Mouse (Mus musculus): ENCODE data around the gene Olfr974. TPM values are rescaled to one million over a fixed set of nuclear protein-coding genes. Genes with fewer than 3 reads are reported as not detected.
"Not testable (repeated sequence)": the region's sequence is repeated elsewhere in the genome, so short reads cannot be mapped to it uniquely, and the experiment has no call there.

The Olfr974 gene
- not detected in 2 replicates for total RNA-seq (2015)
- not detected in 2 replicates for total RNA-seq (2017)

- ATAC-seq (replicated peaks; ENCODE audit: poor library complexity): no peak
These were observed at the start of gene Olfr974 for GRCm38 (mm10) chr9:39937201-39937600. Olfr974 (plus strand) TSS chr9:39937501.

- ATAC-seq (replicated peaks; ENCODE audit: poor library complexity): peak; percentile 95
These were observed 32.2 kb upstream of the Olfr974 start for GRCm38 (mm10) chr9:39905106-39905505.

GRCm38 (mm10) chr9:39907036-39907435, 30.3 kb upstream of the Olfr974 start, which contains the start of gene Olfr229:
Olfr229 (plus strand) TSS chr9:39907336.
- ATAC-seq (replicated peaks; ENCODE audit: poor library complexity): no peak

GRCm38 (mm10) chr9:39909939-39910338, 27.4 kb upstream of the Olfr974 start:
- peak; percentile 93 for ATAC-seq (replicated peaks; ENCODE audit: poor library complexity)

GRCm38 (mm10) chr9:39927975-39928836, 9.1 kb upstream of the Olfr974 start:
- ATAC-seq (replicated peaks; ENCODE audit: poor library complexity): not testable (repeated sequence)

- not testable (repeated sequence) for ATAC-seq (replicated peaks; ENCODE audit: poor library complexity)
These were observed 8.5 kb upstream of the Olfr974 start for GRCm38 (mm10) chr9:39928837-39929236.

GRCm38 (mm10) chr9:39951946-39952345, 14.6 kb downstream of the Olfr974 start, which contains the start of gene Olfr975:
Olfr975 (minus strand) TSS chr9:39952046.
- ATAC-seq (replicated peaks; ENCODE audit: poor library complexity): no peak

GRCm38 (mm10) chr9:39961033-39961432, 23.7 kb downstream of the Olfr974 start, which contains the start of gene Olfr976:
Olfr976 (minus strand) TSS chr9:39961133.
- ATAC-seq (replicated peaks; ENCODE audit: poor library complexity): not testable (repeated sequence)

- not testable (repeated sequence) for ATAC-seq (replicated peaks; ENCODE audit: poor library complexity)
These were observed 39.4 kb downstream of the Olfr974 start for GRCm38 (mm10) chr9:39976581-39977145.

GRCm38 (mm10) chr9:39991813-39992212, 54.5 kb downstream of the Olfr974 start, which contains the start of gene Olfr978:
Olfr978 (plus strand) TSS chr9:39992113.
- no peak for ATAC-seq (replicated peaks; ENCODE audit: poor library complexity)

Other genes starting within 250 kb of the Olfr974 start
- gene Olfr149, start 230.4 kb upstream of the Olfr974 start, total RNA-seq (2015): not detected in 2 replicates
- not detected in 2 replicates for gene Olfr149, start 230.4 kb upstream of the Olfr974 start, total RNA-seq (2017)
- gene Olfr965, start 226.1 kb upstream of the Olfr974 start, total RNA-seq (2015): not detected in 2 replicates
- gene Olfr965, start 226.1 kb upstream of the Olfr974 start, total RNA-seq (2017): not detected in 2 replicates
- not detected in 2 replicates for gene Olfr150, start 206.5 kb upstream of the Olfr974 start, total RNA-seq (2015)
- not detected in 2 replicates for gene Olfr150, start 206.5 kb upstream of the Olfr974 start, total RNA-seq (2017)
- gene Olfr967, start 191.3 kb upstream of the Olfr974 start, total RNA-seq (2015): not detected in 2 replicates
- gene Olfr967, start 191.3 kb upstream of the Olfr974 start, total RNA-seq (2017): not detected in 2 replicates
- gene Olfr968, start 154.2 kb upstream of the Olfr974 start, total RNA-seq (2015): not detected in 2 replicates
- not detected in 2 replicates for gene Olfr968, start 154.2 kb upstream of the Olfr974 start, total RNA-seq (2017)
- not detected in 2 replicates for gene Olfr969, start 146.6 kb upstream of the Olfr974 start, total RNA-seq (2015)
- not detected in 2 replicates for gene Olfr969, start 146.6 kb upstream of the Olfr974 start, total RNA-seq (2017)
- not detected in 2 replicates for gene Olfr970, start 128.6 kb upstream of the Olfr974 start, total RNA-seq (2015)
- gene Olfr970, start 128.6 kb upstream of the Olfr974 start, total RNA-seq (2017): not detected in 2 replicates
- gene Olfr971, start 100.6 kb upstream of the Olfr974 start, total RNA-seq (2015): not detected in 2 replicates
- not detected in 2 replicates for gene Olfr971, start 100.6 kb upstream of the Olfr974 start, total RNA-seq (2017)
- gene Olfr972, start 71.1 kb upstream of the Olfr974 start, total RNA-seq (2015): not detected in 2 replicates
- not detected in 2 replicates for gene Olfr972, start 71.1 kb upstream of the Olfr974 start, total RNA-seq (2017)
- gene Olfr229, start 30.2 kb upstream of the Olfr974 start, total RNA-seq (2015): not detected in 2 replicates
- not detected in 2 replicates for gene Olfr229, start 30.2 kb upstream of the Olfr974 start, total RNA-seq (2017)
- gene Olfr975, start 14.5 kb downstream of the Olfr974 start, total RNA-seq (2015): not detected in 2 replicates
- not detected in 2 replicates for gene Olfr975, start 14.5 kb downstream of the Olfr974 start, total RNA-seq (2017)
- not detected in 2 replicates for gene Olfr976, start 23.6 kb downstream of the Olfr974 start, total RNA-seq (2015)
- gene Olfr976, start 23.6 kb downstream of the Olfr974 start, total RNA-seq (2017): not detected in 2 replicates
- gene Olfr978, start 54.6 kb downstream of the Olfr974 start, total RNA-seq (2015): not detected in 2 replicates
- gene Olfr978, start 54.6 kb downstream of the Olfr974 start, total RNA-seq (2017): not detected in 2 replicates
- not detected in 2 replicates for gene Olfr979, start 66.0 kb downstream of the Olfr974 start, total RNA-seq (2015)
- gene Olfr979, start 66.0 kb downstream of the Olfr974 start, total RNA-seq (2017): not detected in 2 replicates
- not detected in 2 replicates for gene Olfr980, start 72.1 kb downstream of the Olfr974 start, total RNA-seq (2015)
- not detected in 2 replicates for gene Olfr980, start 72.1 kb downstream of the Olfr974 start, total RNA-seq (2017)
- not detected in 2 replicates for gene Olfr981, start 84.0 kb downstream of the Olfr974 start, total RNA-seq (2015)
- not detected in 2 replicates for gene Olfr981, start 84.0 kb downstream of the Olfr974 start, total RNA-seq (2017)
- not detected in 2 replicates for gene Olfr982, start 136.3 kb downstream of the Olfr974 start, total RNA-seq (2015)
- gene Olfr982, start 136.3 kb downstream of the Olfr974 start, total RNA-seq (2017): not detected in 2 replicates
- not detected in 2 replicates for gene Olfr983, start 156.1 kb downstream of the Olfr974 start, total RNA-seq (2015)
- not detected in 2 replicates for gene Olfr983, start 156.1 kb downstream of the Olfr974 start, total RNA-seq (2017)
- gene Olfr984, start 176.7 kb downstream of the Olfr974 start, total RNA-seq (2015): not detected in 2 replicates
- gene Olfr984, start 176.7 kb downstream of the Olfr974 start, total RNA-seq (2017): not detected in 2 replicates
- not detected in 2 replicates for gene Olfr985, start 192.7 kb downstream of the Olfr974 start, total RNA-seq (2015)
- gene Olfr985, start 192.7 kb downstream of the Olfr974 start, total RNA-seq (2017): not detected in 2 replicates
- gene Tmem225, start 210.6 kb downstream of the Olfr974 start, total RNA-seq (2015): not detected in 2 replicates
- gene Tmem225, start 210.6 kb downstream of the Olfr974 start, total RNA-seq (2017): not detected in 2 replicates
- not detected in 2 replicates for gene Olfr986, start 243.4 kb downstream of the Olfr974 start, total RNA-seq (2015)
- not detected in 2 replicates for gene Olfr986, start 243.4 kb downstream of the Olfr974 start, total RNA-seq (2017)

Data from megakaryocyte progenitor cell, adult 5-6 weeks (primary cell).